Mouse (Mus musculus): ENCODE measurements at regions not wholly inside any gene's neighbourhood (a gene's known extent, or its start where the extent isn't known, plus 50 kb on each side); places are given as distances from the start of the nearest gene placed in this dataset.

GRCm38 (mm10) chr9:68463637-68464304, 189.8 kb upstream of the Rora start:
- DNase-seq (ENCODE audit: low spot score): no peak

- no peak for DNase-seq (ENCODE audit: low spot score)
Measured at GRCm38 (mm10) chr9:68466671-68467070, 186.9 kb upstream of the Rora start.

GRCm38 (mm10) chr9:68476391-68476790, 177.2 kb upstream of the Rora start:
- DNase-seq (ENCODE audit: low spot score): no peak

- DNase-seq (ENCODE audit: low spot score): no peak
Measured at GRCm38 (mm10) chr9:68477466-68477865, 176.1 kb upstream of the Rora start.

GRCm38 (mm10) chr9:68486646-68487045, 166.9 kb upstream of the Rora start:
- no peak for DNase-seq (ENCODE audit: low spot score)

- DNase-seq (ENCODE audit: low spot score): no peak
Measured at GRCm38 (mm10) chr9:68491151-68491550, 162.4 kb upstream of the Rora start.

GRCm38 (mm10) chr9:68521218-68521617, 132.4 kb upstream of the Rora start:
- no peak for DNase-seq (ENCODE audit: low spot score)

- DNase-seq (ENCODE audit: low spot score): no peak
Measured at GRCm38 (mm10) chr9:68561767-68562552, 91.6 kb upstream of the Rora start.

- no peak for DNase-seq (ENCODE audit: low spot score)
Measured at GRCm38 (mm10) chr9:68563206-68563605, 90.4 kb upstream of the Rora start.

- DNase-seq (ENCODE audit: low spot score): no peak
Measured at GRCm38 (mm10) chr9:68585751-68586150, 67.8 kb upstream of the Rora start.

- no peak for DNase-seq (ENCODE audit: low spot score)
Measured at GRCm38 (mm10) chr9:68591023-68591422, 62.6 kb upstream of the Rora start.

GRCm38 (mm10) chr9:68592976-68593375, 60.6 kb upstream of the Rora start:
- DNase-seq (ENCODE audit: low spot score): no peak

GRCm38 (mm10) chr9:68594586-68594985, 59.0 kb upstream of the Rora start:
- no peak for DNase-seq (ENCODE audit: low spot score)
